Mouse (Mus musculus): ENCODE results near the gene Zfp81.

DNA sequence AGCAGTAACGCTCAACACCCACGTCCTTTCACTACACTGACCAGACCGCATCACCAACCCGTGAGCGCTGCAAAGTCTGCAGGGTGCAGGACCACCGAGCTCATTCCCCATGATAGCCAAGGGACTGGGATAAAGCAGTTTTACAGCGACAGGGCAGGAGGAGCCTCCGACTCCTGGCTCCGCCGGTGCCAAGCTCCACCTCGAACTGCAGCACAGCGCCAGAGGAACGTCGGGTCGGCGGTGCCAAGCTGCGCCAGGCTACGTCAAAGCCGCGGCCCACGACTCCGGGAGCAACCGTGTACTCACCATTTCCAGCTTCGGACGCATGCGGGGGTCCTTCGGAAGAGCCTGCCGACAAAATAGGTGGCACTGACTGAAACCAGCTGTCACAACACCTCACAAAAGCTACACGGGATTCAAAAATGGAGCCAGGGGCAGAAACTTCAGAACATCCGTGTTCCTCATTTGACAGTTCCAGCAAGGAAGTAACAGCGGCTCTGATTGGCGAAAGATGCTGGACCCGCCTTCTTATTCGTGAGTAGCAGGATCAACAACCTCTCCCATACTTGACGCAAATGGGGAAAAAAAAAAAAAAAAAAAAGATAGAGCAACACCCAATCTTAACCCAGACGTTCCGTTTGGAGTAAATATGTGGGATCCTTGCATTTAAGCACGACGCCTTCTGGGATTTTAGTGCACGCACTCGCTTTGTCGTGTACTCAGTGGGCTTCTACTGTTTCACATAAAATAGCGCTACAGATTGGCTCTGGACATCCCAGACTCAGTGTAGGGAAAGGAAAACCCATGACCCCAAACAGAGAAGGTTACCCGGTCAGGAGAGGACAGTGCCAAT, 35.7 kb upstream of the Zfp81 start, which contains the start of gene Zfp101:
- no peak for TF ChIP-seq CTCF (IDR thresholded peaks at IDR 0.05; ENCODE audit: low read depth, low read length)
- no peak for TF ChIP-seq POLR2A (IDR thresholded peaks at IDR 0.05; ENCODE audit: extremely low read depth, insufficient read depth, low read length)

Measured in liver, adult 2 months (tissue).